Mouse (Mus musculus): ENCODE measurements around the gene Intu. TPM values are rescaled to one million over a fixed set of nuclear protein-coding genes. Genes with fewer than 3 reads are reported as not detected.

The Intu gene
- total RNA-seq, 4 experiments from 2014 or later = 6.3 to 7.6 (median 6.9) TPM

GRCm38 (mm10) chr3:40527976-40528950 is 2.8 kb upstream of the Intu start:
- no peak for DNase-seq (ENCODE audit: low spot score in 2 of 2)

GRCm38 (mm10) chr3:40528958-40529357 is 2.1 kb upstream of the Intu start:
- no peak for DNase-seq (ENCODE audit: low spot score in 2 of 2)

- DNase-seq (ENCODE audit: low spot score in 2 of 2) = no peak
These were observed 241 bp upstream of the Intu start for GRCm38 (mm10) chr3:40530845-40531244.

GRCm38 (mm10) chr3:40532256-40532655 is 1.2 kb downstream of the Intu start:
- DNase-seq (ENCODE audit: low spot score in 2 of 2) = no peak

- DNase-seq (ENCODE audit: low spot score in 2 of 2) = no peak
These were observed 3.1 kb downstream of the Intu start for GRCm38 (mm10) chr3:40534141-40534540.

GRCm38 (mm10) chr3:40540567-40541554 is 9.8 kb downstream of the Intu start:
- DNase-seq (ENCODE audit: low spot score in 2 of 2) = peak; percentile 74 to 86

GRCm38 (mm10) chr3:40546621-40547020 is 15.5 kb downstream of the Intu start:
- DNase-seq (ENCODE audit: low spot score in 2 of 2) = no peak

GRCm38 (mm10) chr3:40652941-40653352 is 121.9 kb downstream of the Intu start:
- no peak for DNase-seq (ENCODE audit: low spot score in 2 of 2)

GRCm38 (mm10) chr3:40653582-40653981 is 122.5 kb downstream of the Intu start:
- no peak for DNase-seq (ENCODE audit: low spot score in 2 of 2)

- DNase-seq (ENCODE audit: low spot score in 2 of 2) = no peak
These were observed 122.9 kb downstream of the Intu start for GRCm38 (mm10) chr3:40654028-40654427.

- DNase-seq (ENCODE audit: low spot score in 2 of 2) = no peak
These were observed 124.5 kb downstream of the Intu start for GRCm38 (mm10) chr3:40655571-40655970.

GRCm38 (mm10) chr3:40656339-40656738 is 125.3 kb downstream of the Intu start:
- no peak for DNase-seq (ENCODE audit: low spot score in 2 of 2)

GRCm38 (mm10) chr3:40660231-40660630 is 129.1 kb downstream of the Intu start:
- DNase-seq (ENCODE audit: low spot score in 2 of 2) = no peak

GRCm38 (mm10) chr3:40666109-40666508 is 135.0 kb downstream of the Intu start:
- DNase-seq (ENCODE audit: low spot score in 2 of 2) = no peak

GRCm38 (mm10) chr3:40666861-40667719 is 136.0 kb downstream of the Intu start:
- no peak for DNase-seq (ENCODE audit: low spot score in 2 of 2)

- no peak for DNase-seq (ENCODE audit: low spot score in 2 of 2)
These were observed 137.8 kb downstream of the Intu start for GRCm38 (mm10) chr3:40668889-40669288.

- no peak for DNase-seq (ENCODE audit: low spot score in 2 of 2)
These were observed 138.3 kb downstream of the Intu start for GRCm38 (mm10) chr3:40669395-40669794.

- no peak for DNase-seq (ENCODE audit: low spot score in 2 of 2)
These were observed 142.4 kb downstream of the Intu start for GRCm38 (mm10) chr3:40673515-40673914.

GRCm38 (mm10) chr3:40674873-40675405 is 143.9 kb downstream of the Intu start:
- DNase-seq (ENCODE audit: low spot score in 2 of 2) = no peak

GRCm38 (mm10) chr3:40678856-40679255 is 147.8 kb downstream of the Intu start:
- no peak for DNase-seq (ENCODE audit: low spot score in 2 of 2)

Data from left cerebral cortex, adult 8-10 months (tissue).